Mouse (Mus musculus): ENCODE results near the gene Amacr. TPM values are rescaled to one million over a fixed set of nuclear protein-coding genes. Genes with fewer than 3 reads are reported as not detected.

The Amacr gene
- polyA plus RNA-seq, 1 experiment from 2014 or later: 26.6 TPM

GRCm38 (mm10) chr15:11004646-11005045, 23.1 kb downstream of the Amacr start:
- Histone ChIP-seq H3K27ac (ENCODE audit: low read length) (no peak overlapping the region), H3K27me3 (ENCODE audit: control insufficient read depth, insufficient read depth, low read depth, low read length) (no peaks in the 10 kb centered on the region), H3K9ac (ENCODE audit: low read depth, low read length) (no peak overlapping the region), H3K4me2 (ENCODE audit: low read depth, low read length) (no peak overlapping the region), H3K36me3 (ENCODE audit: control insufficient read depth, insufficient read depth) (no peaks in the 10 kb centered on the region), H3K4me3 (ENCODE audit: low read depth, low read length) (no peak overlapping the region), H3K9me3 (replicated peaks; ENCODE audit: control insufficient read depth, low read length) (no peaks in the 10 kb centered on the region), H3K4me1 (ENCODE audit: control insufficient read depth, low read depth, low read length) (no peaks in the 10 kb centered on the region)
- WGBS (ENCODE audit: insufficient replicate concordance): 57% methylated on average over 6 of the region's 6 CpGs
- no peak for ATAC-seq (ENCODE audit: low read depth)

GRCm38 (mm10) chr15:11008756-11009155, 27.2 kb downstream of the Amacr start:
- no peak overlapping the region for H3K27ac ChIP-seq (ENCODE audit: low read length)
- no peaks in the 10 kb centered on the region for H3K27me3 ChIP-seq (ENCODE audit: control insufficient read depth, insufficient read depth, low read depth, low read length)
- no peak overlapping the region for H3K4me2 ChIP-seq (ENCODE audit: low read depth, low read length)
- no peak for ATAC-seq (ENCODE audit: low read depth)
- H3K4me1 ChIP-seq (ENCODE audit: control insufficient read depth, low read depth, low read length): no peaks in the 10 kb centered on the region; the same call in 1 of the 2 replicates
- no peak overlapping the region for H3K9ac ChIP-seq (ENCODE audit: low read depth, low read length)
- no peaks in the 10 kb centered on the region for H3K9me3 ChIP-seq (replicated peaks; ENCODE audit: control insufficient read depth, low read length)
- no peaks in the 10 kb centered on the region for H3K36me3 ChIP-seq (ENCODE audit: control insufficient read depth, insufficient read depth)
- WGBS (ENCODE audit: insufficient replicate concordance): 20% methylated on average over 5 of the region's 5 CpGs
- H3K4me3 ChIP-seq (ENCODE audit: low read depth, low read length): no peak overlapping the region

GRCm38 (mm10) chr15:11010976-11011548, 29.5 kb downstream of the Amacr start:
- peak; percentile 79 for ATAC-seq (ENCODE audit: low read depth)
- 54% methylated on average over 11 of the region's 11 CpGs for WGBS (ENCODE audit: insufficient replicate concordance)
- Histone ChIP-seq H3K27ac (ENCODE audit: low read length) (peak overlapping the region; percentile 14; the same call in 1 of the 2 replicates), H3K36me3 (ENCODE audit: control insufficient read depth, insufficient read depth) (no peaks in the 10 kb centered on the region), H3K9ac (ENCODE audit: low read depth, low read length) (no peak overlapping the region), H3K4me1 (ENCODE audit: control insufficient read depth, low read depth, low read length) (no peaks in the 10 kb centered on the region; the same call in 1 of the 2 replicates), H3K4me3 (ENCODE audit: low read depth, low read length) (no peak overlapping the region), H3K4me2 (ENCODE audit: low read depth, low read length) (no peak overlapping the region), H3K27me3 (ENCODE audit: control insufficient read depth, insufficient read depth, low read depth, low read length) (no peaks in the 10 kb centered on the region), H3K9me3 (replicated peaks; ENCODE audit: control insufficient read depth, low read length) (no peaks in the 10 kb centered on the region)

GRCm38 (mm10) chr15:11014931-11015330, 33.4 kb downstream of the Amacr start:
- H3K9ac ChIP-seq (ENCODE audit: low read depth, low read length): no peak overlapping the region
- H3K9me3 ChIP-seq (replicated peaks; ENCODE audit: control insufficient read depth, low read length): no peaks in the 10 kb centered on the region
- H3K4me2 ChIP-seq (ENCODE audit: low read depth, low read length): no peak overlapping the region
- H3K4me3 ChIP-seq (ENCODE audit: low read depth, low read length): no peak overlapping the region
- no peak for ATAC-seq (ENCODE audit: low read depth)
- no peaks in the 10 kb centered on the region for H3K36me3 ChIP-seq (ENCODE audit: control insufficient read depth, insufficient read depth)
- no peaks in the 10 kb centered on the region; the same call in 1 of the 2 replicates for H3K4me1 ChIP-seq (ENCODE audit: control insufficient read depth, low read depth, low read length)
- WGBS (ENCODE audit: insufficient replicate concordance): 42% methylated on average over 2 of the region's 2 CpGs
- no peak overlapping the region for H3K27ac ChIP-seq (ENCODE audit: low read length)
- no peaks in the 10 kb centered on the region for H3K27me3 ChIP-seq (ENCODE audit: control insufficient read depth, insufficient read depth, low read depth, low read length)

GRCm38 (mm10) chr15:11026801-11027561, 45.4 kb downstream of the Amacr start:
- ATAC-seq (ENCODE audit: low read depth): peak; percentile 86
- H3K9ac ChIP-seq (ENCODE audit: low read depth, low read length): no peak overlapping the region
- H3K27ac ChIP-seq (ENCODE audit: low read length): peak overlapping the region; percentile 82
- no peaks in the 10 kb centered on the region for H3K9me3 ChIP-seq (replicated peaks; ENCODE audit: control insufficient read depth, low read length)
- no peak overlapping the region for H3K4me3 ChIP-seq (ENCODE audit: low read depth, low read length)
- H3K4me1 ChIP-seq (ENCODE audit: control insufficient read depth, low read depth, low read length): no peaks in the 10 kb centered on the region; the same call in none of the 2 replicates
- H3K36me3 ChIP-seq (ENCODE audit: control insufficient read depth, insufficient read depth): no peaks in the 10 kb centered on the region
- no peak overlapping the region for H3K4me2 ChIP-seq (ENCODE audit: low read depth, low read length)
- H3K27me3 ChIP-seq (ENCODE audit: control insufficient read depth, insufficient read depth, low read depth, low read length): no peaks in the 10 kb centered on the region
- whole genome bisulfite sequencing (ENCODE audit: insufficient replicate concordance): 36% methylated on average over 4 of the region's 4 CpGs

GRCm38 (mm10) chr15:11030188-11030587, 48.6 kb downstream of the Amacr start:
- Histone ChIP-seq H3K9ac (ENCODE audit: low read depth, low read length) (no peak overlapping the region), H3K27ac (ENCODE audit: low read length) (no peak overlapping the region), H3K36me3 (ENCODE audit: control insufficient read depth, insufficient read depth) (no peaks in the 10 kb centered on the region), H3K9me3 (replicated peaks; ENCODE audit: control insufficient read depth, low read length) (no peaks in the 10 kb centered on the region), H3K4me3 (ENCODE audit: low read depth, low read length) (no peak overlapping the region), H3K27me3 (ENCODE audit: control insufficient read depth, insufficient read depth, low read depth, low read length) (peaks cover under 1% of the 10 kb centered on the region; the same call in 1 of the 2 replicates), H3K4me2 (ENCODE audit: low read depth, low read length) (no peak overlapping the region), H3K4me1 (ENCODE audit: control insufficient read depth, low read depth, low read length) (no peaks in the 10 kb centered on the region; the same call in none of the 2 replicates)
- ATAC-seq (ENCODE audit: low read depth): peak; percentile 15; the same call in 1 of the 2 replicates
- WGBS (ENCODE audit: insufficient replicate concordance): 49% methylated on average over 3 of the region's 3 CpGs

GRCm38 (mm10) chr15:11035947-11036474, 54.5 kb downstream of the Amacr start:
- Histone ChIP-seq H3K27me3 (ENCODE audit: control insufficient read depth, insufficient read depth, low read depth, low read length) (peaks cover 27% of the 10 kb centered on the region), H3K36me3 (ENCODE audit: control insufficient read depth, insufficient read depth) (no peaks in the 10 kb centered on the region), H3K4me3 (ENCODE audit: low read depth, low read length) (no peak overlapping the region), H3K27ac (ENCODE audit: low read length) (no peak overlapping the region), H3K9ac (ENCODE audit: low read depth, low read length) (no peak overlapping the region), H3K4me1 (ENCODE audit: control insufficient read depth, low read depth, low read length) (no peaks in the 10 kb centered on the region), H3K4me2 (ENCODE audit: low read depth, low read length) (peak overlapping the region; percentile 50), H3K9me3 (replicated peaks; ENCODE audit: control insufficient read depth, low read length) (no peaks in the 10 kb centered on the region)
- WGBS (ENCODE audit: insufficient replicate concordance): 8% methylated on average over 34 of the region's 34 CpGs
- ATAC-seq (ENCODE audit: low read depth): no peak

- H3K4me3 ChIP-seq (ENCODE audit: low read depth, low read length): peak overlapping the region; percentile 43
- ATAC-seq (ENCODE audit: low read depth): no peak
Observed at GRCm38 (mm10) chr15:11036535-11037375, 55.2 kb downstream of the Amacr start.

More at GRCm38 (mm10) chr15:11036535-11037375, 55.2 kb downstream of the Amacr start:
- Histone ChIP-seq H3K4me1 (ENCODE audit: control insufficient read depth, low read depth, low read length) (no peaks in the 10 kb centered on the region), H3K9me3 (replicated peaks; ENCODE audit: control insufficient read depth, low read length) (no peaks in the 10 kb centered on the region), H3K36me3 (ENCODE audit: control insufficient read depth, insufficient read depth) (no peaks in the 10 kb centered on the region), H3K27ac (ENCODE audit: low read length) (no peak overlapping the region), H3K4me2 (ENCODE audit: low read depth, low read length) (peak overlapping the region; percentile 50), H3K9ac (ENCODE audit: low read depth, low read length) (no peak overlapping the region), H3K27me3 (ENCODE audit: control insufficient read depth, insufficient read depth, low read depth, low read length) (peaks cover 27% of the 10 kb centered on the region)
- WGBS (ENCODE audit: insufficient replicate concordance): 4% methylated on average over 49 of the region's 49 CpGs

Measured in liver, embryonic 16.5 days (tissue).